Mouse (Mus musculus): ENCODE results near the gene Kcnj10. TPM values are rescaled to one million over a fixed set of nuclear protein-coding genes. Genes with fewer than 3 reads are reported as not detected.

Kcnj10 gene
- polyA plus RNA-seq, 1 experiment from 2014 or later: 0.06 TPM

- Histone ChIP-seq H3K27me3 (no peaks in the 10 kb centered on the region), H3K9ac (no peak overlapping the region), H3K4me3 (no peak overlapping the region), H3K4me2 (replicated peaks) (no peak overlapping the region), H3K27ac (no peak overlapping the region), H3K36me3 (no peaks in the 10 kb centered on the region), H3K4me1 (peaks cover 7% of the 10 kb centered on the region), H3K9me3 (no peaks in the 10 kb centered on the region)
- no peak for ATAC-seq (ENCODE audit: insufficient number of reproducible peaks, insufficient read depth, low FRiP score, low TSS enrichment)
- 89% methylated on average over 7 of the region's 7 CpGs for WGBS
These were observed 74.1 kb downstream of the Kcnj10 start for GRCm38 (mm10) chr1:172415061-172415460.

GRCm38 (mm10) chr1:172418173-172418572, 77.2 kb downstream of the Kcnj10 start:
- Histone ChIP-seq H3K9ac (no peak overlapping the region), H3K36me3 (no peaks in the 10 kb centered on the region), H3K4me2 (replicated peaks) (no peak overlapping the region), H3K4me3 (no peak overlapping the region), H3K9me3 (no peaks in the 10 kb centered on the region), H3K27ac (no peak overlapping the region), H3K4me1 (peaks cover 7% of the 10 kb centered on the region), H3K27me3 (no peaks in the 10 kb centered on the region)
- 0 out of 2 replicates have a peak, but pooled peaks have one; percentile 28 for ATAC-seq (ENCODE audit: insufficient number of reproducible peaks, insufficient read depth, low FRiP score, low TSS enrichment)
- WGBS: 8% methylated on average over 6 of the region's 6 CpGs

- no peak overlapping the region for H3K9ac ChIP-seq
- H3K4me2 ChIP-seq (replicated peaks): no peak overlapping the region
- H3K4me1 ChIP-seq: peaks cover 7% of the 10 kb centered on the region
- H3K27ac ChIP-seq: no peak overlapping the region
- no peaks in the 10 kb centered on the region for H3K9me3 ChIP-seq
- H3K36me3 ChIP-seq: no peaks in the 10 kb centered on the region
- H3K4me3 ChIP-seq: no peak overlapping the region
- no peaks in the 10 kb centered on the region for H3K27me3 ChIP-seq
- peak; percentile 15; the same call in 1 of the 2 replicates for ATAC-seq (ENCODE audit: insufficient number of reproducible peaks, insufficient read depth, low FRiP score, low TSS enrichment)
- 62% methylated on average over 3 of the region's 3 CpGs for WGBS
These were observed 77.6 kb downstream of the Kcnj10 start for GRCm38 (mm10) chr1:172418642-172419041.

GRCm38 (mm10) chr1:172420181-172420580, 79.2 kb downstream of the Kcnj10 start:
- 84% methylated on average over 6 of the region's 6 CpGs for WGBS
- ATAC-seq (ENCODE audit: insufficient number of reproducible peaks, insufficient read depth, low FRiP score, low TSS enrichment): no peak

GRCm38 (mm10) chr1:172423393-172423792, 82.4 kb downstream of the Kcnj10 start:
- 44% methylated on average over 1 of the region's 1 CpGs for WGBS
- Histone ChIP-seq H3K4me3 (no peak overlapping the region), H3K36me3 (no peaks in the 10 kb centered on the region), H3K4me2 (replicated peaks) (no peak overlapping the region), H3K9me3 (no peaks in the 10 kb centered on the region), H3K27me3 (no peaks in the 10 kb centered on the region), H3K4me1 (peaks cover 3% of the 10 kb centered on the region), H3K9ac (no peak overlapping the region), H3K27ac (no peak overlapping the region)
- ATAC-seq (ENCODE audit: insufficient number of reproducible peaks, insufficient read depth, low FRiP score, low TSS enrichment): no peak

More at GRCm38 (mm10) chr1:172420181-172420580, 79.2 kb downstream of the Kcnj10 start:
- Histone ChIP-seq H3K4me1 (peaks cover 7% of the 10 kb centered on the region), H3K4me2 (replicated peaks) (no peak overlapping the region), H3K27ac (no peak overlapping the region), H3K9me3 (no peaks in the 10 kb centered on the region), H3K27me3 (no peaks in the 10 kb centered on the region), H3K9ac (no peak overlapping the region), H3K36me3 (no peaks in the 10 kb centered on the region), H3K4me3 (no peak overlapping the region)

Other genes starting within 250 kb of the Kcnj10 start
- 168 and 169 TPM in 2 replicates for gene Pex19, start 214.5 kb upstream of the Kcnj10 start, polyA plus RNA-seq (2016; fragmentation: Nextera tagmentation; extraction: Ambion mirVana)
- 165 and 171 TPM in 2 replicates for gene Dcaf8, start 193.1 kb upstream of the Kcnj10 start, polyA plus RNA-seq (2016; fragmentation: Nextera tagmentation; extraction: Ambion mirVana)
- gene Pea15a, start 134.4 kb upstream of the Kcnj10 start, polyA plus RNA-seq (2016; fragmentation: Nextera tagmentation; extraction: Ambion mirVana): 118 TPM in 2 replicates
- gene Casq1, start 121.3 kb upstream of the Kcnj10 start, polyA plus RNA-seq (2016; fragmentation: Nextera tagmentation; extraction: Ambion mirVana): 3.3 and 3.6 TPM in 2 replicates
- not detected in 2 replicates for gene Atp1a4, start 82.8 kb upstream of the Kcnj10 start, polyA plus RNA-seq (2016; fragmentation: Nextera tagmentation; extraction: Ambion mirVana)
- 45.4 and 45.8 TPM in 2 replicates for gene Igsf8, start 79.6 kb upstream of the Kcnj10 start, polyA plus RNA-seq (2016; fragmentation: Nextera tagmentation; extraction: Ambion mirVana)
- 4.5 and 4.7 TPM in 2 replicates for gene Atp1a2, start 43.1 kb upstream of the Kcnj10 start, polyA plus RNA-seq (2016; fragmentation: Nextera tagmentation; extraction: Ambion mirVana)
- gene Kcnj9, start 11.9 kb upstream of the Kcnj10 start, polyA plus RNA-seq (2016; fragmentation: Nextera tagmentation; extraction: Ambion mirVana): 0.15 and 0.22 TPM in 2 replicates
- gene Pigm, start 35.3 kb downstream of the Kcnj10 start, polyA plus RNA-seq (2016; fragmentation: Nextera tagmentation; extraction: Ambion mirVana): 9.9 and 10.3 TPM in 2 replicates
- 0.41 and 0.51 TPM in 2 replicates for gene Slamf9, start 134.1 kb downstream of the Kcnj10 start, polyA plus RNA-seq (2016; fragmentation: Nextera tagmentation; extraction: Ambion mirVana)
- gene Igsf9, start 140.6 kb downstream of the Kcnj10 start, polyA plus RNA-seq (2016; fragmentation: Nextera tagmentation; extraction: Ambion mirVana): 79.5 and 84.3 TPM in 2 replicates
- 80.2 and 80.4 TPM in 2 replicates for gene Tagln2, start 158.8 kb downstream of the Kcnj10 start, polyA plus RNA-seq (2016; fragmentation: Nextera tagmentation; extraction: Ambion mirVana)
- gene Cfap45, start 179.6 kb downstream of the Kcnj10 start, polyA plus RNA-seq (2016; fragmentation: Nextera tagmentation; extraction: Ambion mirVana): 0.95 and 1.1 TPM in 2 replicates
- gene Vsig8, start 214.7 kb downstream of the Kcnj10 start, polyA plus RNA-seq (2016; fragmentation: Nextera tagmentation; extraction: Ambion mirVana): 0.24 TPM in 1 of 2 replicates, not detected in the other
- gene Slamf8, start 249.4 kb downstream of the Kcnj10 start, polyA plus RNA-seq (2016; fragmentation: Nextera tagmentation; extraction: Ambion mirVana): not detected in 2 replicates

Data from embryonic facial prominence, embryonic 12.5 days (tissue).